Mouse (Mus musculus) hindbrain, embryonic 14.5 days (tissue): ENCODE measurements around the gene Olfr385. TPM values are rescaled to one million over a fixed set of nuclear protein-coding genes. Genes with fewer than 3 reads are reported as not detected.
"Not testable (repeated sequence)": the region's sequence is repeated elsewhere in the genome, so short reads cannot be mapped to it uniquely, and the experiment has no call there.

Source experiments
- ATAC-seq: fragments of 200-750 bp; cut with Nextera tagmentation; 2 replicates; pipeline ENCODE4 v1.8.0; 2017; ENCODE audit warnings: moderate number of reproducible peaks, mild to moderate bottlenecking, moderate TSS enrichment, moderate library complexity; ENCODE audit not compliant: low FRiP score
- DNase-seq: peaks from one replicate; pipeline ENCODE4 v3.0.0-alpha.2; 2015; ENCODE audit warnings: low spot score
- H3K27ac ChIP-seq: fragments of 300-500 bp; sonication (generic); 2 replicates; pipeline ENCODE4 v1.5.1; 2014; ENCODE audit warnings: mild to moderate bottlenecking, moderate library complexity
- H3K27me3 ChIP-seq: fragments of 300-500 bp; sonication (generic); 2 replicates; pipeline ENCODE4 v1.6.1; 2014; ENCODE audit warnings: mild to moderate bottlenecking, low read length, mixed read lengths; ENCODE audit not compliant: control insufficient read depth, insufficient read depth
- H3K36me3 ChIP-seq: fragments of 300-500 bp; sonication (generic); replicated peaks from 2 replicates; pipeline ENCODE4 v1.6.1; 2014; ENCODE audit not compliant: control insufficient read depth, insufficient read depth
- H3K4me1 ChIP-seq: fragments of 300-500 bp; sonication (generic); replicated peaks from 2 replicates; pipeline ENCODE4 v1.6.1; 2014; ENCODE audit warnings: antibody characterized with exemption, low read length, mixed read lengths; ENCODE audit not compliant: control insufficient read depth, insufficient read depth
- H3K4me2 ChIP-seq: fragments of 300-500 bp; sonication (generic); replicated peaks from 2 replicates; pipeline ENCODE4 v1.6.1; 2014; ENCODE audit warnings: mild to moderate bottlenecking, moderate library complexity
- H3K4me3 ChIP-seq: fragments of 300-500 bp; sonication (generic); replicated peaks from 2 replicates; pipeline ENCODE4 v1.5.1; 2014; ENCODE audit warnings: mild to moderate bottlenecking, low read length
- H3K9ac ChIP-seq: fragments of 300-500 bp; sonication (generic); 2 replicates; pipeline ENCODE4 v1.6.1; 2014
- H3K9me3 ChIP-seq: fragments of 300-500 bp; sonication (generic); 2 replicates; pipeline ENCODE4 v1.6.1; 2016; ENCODE audit warnings: low read length; ENCODE audit not compliant: control insufficient read depth
- WGBS: fragments of 180-500 bp; shearing (Covaris S2); extraction: QIAGEN DNeasy Blood & Tissue Kit; methylation state at CpG from one replicate; pipeline ENCODE4 v1.1.7; 2014; 5-methylcytosine and 5-hydroxymethylcytosine counted together
- polyA plus RNA-seq: library from polyadenylated mRNA; unstranded; fragments of >200 nt; fragmentation: Nextera tagmentation; extraction: Ambion mirVana; gene quantifications from 2 replicates; pipeline ENCODE4 v1.2.1, GENCODE M21; 2014

Gene Olfr385
- not detected in 2 replicates for polyA plus RNA-seq

GRCm38 (mm10) chr11:73592908-73593307 lies at the start of gene Olfr385:
TSS of gene Olfr385 (minus strand) at chr11:73593008.
- Histone ChIP-seq H3K4me3 (no peak within 1 kb of the TSS), H3K27me3 (no peaks in the 10 kb centered on the region), H3K27ac (no peak within 1 kb of the TSS), H3K4me1 (no peaks in the 10 kb centered on the region), H3K4me2 (no peak within 1 kb of the TSS), H3K9ac (no peak within 1 kb of the TSS), H3K9me3 (peaks cover 21% of the 10 kb centered on the region; the same call in 1 of the 2 replicates), H3K36me3 (no peaks in the 10 kb centered on the region)
- ATAC-seq (no peak), DNase-seq (no peak)

- Histone ChIP-seq H3K27ac (no peak within 1 kb of the TSS), H3K9me3 (peaks cover 13% of the 10 kb centered on the region; the same call in 1 of the 2 replicates), H3K4me2 (no peak within 1 kb of the TSS), H3K36me3 (no peaks in the 10 kb centered on the region), H3K4me3 (no peak within 1 kb of the TSS), H3K27me3 (no peaks in the 10 kb centered on the region), H3K9ac (no peak within 1 kb of the TSS), H3K4me1 (no peaks in the 10 kb centered on the region)
- ATAC-seq, result no peak
- DNase-seq, result no peak
Measured at GRCm38 (mm10) chr11:73598294-73598693, 5.5 kb upstream of the Olfr385 start, which contains the start of gene Olfr384. TSS of gene Olfr384 (plus strand) at chr11:73598594.

- ATAC-seq, H3K27ac ChIP-seq, H3K9ac ChIP-seq, H3K4me1 ChIP-seq, DNase-seq, H3K36me3 ChIP-seq, H3K4me3 ChIP-seq, H3K27me3 ChIP-seq, H3K4me2 ChIP-seq: not testable (repeated sequence)
- H3K9me3 ChIP-seq, result peaks cover 15% of the 10 kb centered on the region; the same call in 1 of the 2 replicates
- WGBS, result 72% methylated on average over 1 of the region's 1 CpGs
Measured at GRCm38 (mm10) chr11:73583188-73583587, 9.6 kb downstream of the Olfr385 start.

GRCm38 (mm10) chr11:73579871-73580270 lies 12.9 kb downstream of the Olfr385 start:
- Histone ChIP-seq H3K36me3 (no peaks in the 10 kb centered on the region), H3K4me3 (no peak overlapping the region), H3K9me3 (peaks cover 15% of the 10 kb centered on the region; the same call in 1 of the 2 replicates), H3K4me2 (no peak overlapping the region), H3K4me1 (no peaks in the 10 kb centered on the region), H3K27ac (no peak overlapping the region), H3K27me3 (no peaks in the 10 kb centered on the region), H3K9ac (no peak overlapping the region)
- DNase-seq, result no peak
- ATAC-seq, result no peak

Other genes with a start within 250 kb of the Olfr385 start
- not detected in 2 replicates for gene Olfr20, start 242.2 kb downstream of the Olfr385 start, polyA plus RNA-seq
- gene Olfr376, start 221.8 kb downstream of the Olfr385 start, polyA plus RNA-seq, result not detected in 2 replicates
- gene Olfr1, start 193.4 kb downstream of the Olfr385 start, polyA plus RNA-seq, result not detected in 2 replicates
- not detected in 2 replicates for gene Olfr378, start 164.5 kb downstream of the Olfr385 start, polyA plus RNA-seq
- gene Olfr380, start 135.5 kb downstream of the Olfr385 start, polyA plus RNA-seq, result not detected in 2 replicates
- gene Olfr381, start 101.4 kb downstream of the Olfr385 start, polyA plus RNA-seq, result not detected in 2 replicates
- not detected in 2 replicates for gene Olfr382, start 75.8 kb downstream of the Olfr385 start, polyA plus RNA-seq
- not detected in 2 replicates for gene Olfr384, start 5.6 kb upstream of the Olfr385 start, polyA plus RNA-seq
- gene Zfp735, start 95.8 kb upstream of the Olfr385 start, polyA plus RNA-seq, result not detected in 2 replicates
- not detected in 2 replicates for gene Olfr389, start 187.7 kb upstream of the Olfr385 start, polyA plus RNA-seq
- not detected in 2 replicates for gene Olfr390, start 190.0 kb upstream of the Olfr385 start, polyA plus RNA-seq
- gene Olfr391-ps, start 210.0 kb upstream of the Olfr385 start, polyA plus RNA-seq, result not detected in 2 replicates
- gene Olfr392, start 224.0 kb upstream of the Olfr385 start, polyA plus RNA-seq, result not detected in 2 replicates